Mouse (Mus musculus): ENCODE results near the gene Tax1bp3. TPM values are rescaled to one million over a fixed set of nuclear protein-coding genes. Genes with fewer than 3 reads are reported as not detected.

Tax1bp3 gene
- total RNA-seq (2021): 10 to 100 TPM; 74.0 to 82.4 TPM
- long read RNA-seq, experiment 1, transcript Tax1bp3-201 (4 exons, 1,523 nt): major isoform, 83 of 89 reads
- long read RNA-seq, experiment 1, partial matches to known transcripts: 3 of 89 reads
- long read RNA-seq, experiment 1, other reads (novel, unspliced or antisense): 3 of 89 reads
- long read RNA-seq, experiment 2, transcript Tax1bp3-201 (4 exons, 1,523 nt): major isoform, 88 of 94 reads
- long read RNA-seq, experiment 2, partial matches to known transcripts: 1 of 94 reads
- long read RNA-seq, experiment 2, other reads (novel, unspliced or antisense): 5 of 94 reads

DNA sequence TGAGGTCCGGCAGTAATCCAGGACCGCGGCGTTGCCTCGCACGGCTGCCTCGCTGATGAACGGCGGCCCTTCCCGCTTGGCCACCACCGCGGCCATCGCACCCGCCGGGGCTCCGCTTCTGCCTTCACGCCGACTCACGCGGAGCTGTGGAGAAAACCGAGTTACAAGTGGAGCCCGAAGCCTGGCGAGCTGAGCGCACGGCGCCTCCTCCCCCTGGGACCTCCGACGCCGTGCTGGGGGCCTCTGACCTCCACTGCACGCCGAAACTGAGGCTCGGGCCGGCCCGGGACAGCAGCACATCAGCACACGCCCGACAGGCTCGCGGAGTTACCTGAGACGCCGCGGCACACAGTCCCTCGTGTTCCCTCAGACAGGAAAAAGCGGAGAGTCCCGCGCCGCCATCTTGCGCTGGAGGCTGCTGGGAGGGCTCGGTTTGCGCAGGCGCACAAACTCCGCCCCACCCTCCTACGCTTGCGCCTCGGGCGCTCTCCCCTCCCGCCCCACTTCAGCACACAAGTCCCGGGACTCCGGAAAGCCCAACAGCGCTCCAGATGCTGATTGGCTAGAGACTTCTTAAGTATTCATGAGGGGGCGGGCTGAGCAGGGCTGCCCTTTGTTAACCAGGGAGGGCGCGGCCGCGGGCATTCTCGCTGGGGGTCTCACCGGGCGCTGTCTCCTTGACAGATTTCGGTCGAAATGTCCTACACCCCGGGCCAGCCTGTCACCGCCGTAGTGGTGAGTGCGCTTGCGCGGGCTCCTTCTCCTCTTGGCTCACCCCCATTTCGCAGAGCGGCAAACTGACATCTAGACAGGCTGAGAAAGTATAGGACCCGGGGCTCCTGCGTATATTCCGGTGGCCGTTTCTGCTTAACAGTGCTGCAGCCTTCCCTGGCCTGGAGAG is at the start of gene Tax1bp3, which contains the start of gene Emc6:
Gene Tax1bp3, plus strand, starts transcription at position 476 of the 901 bp plus-strand sequence.
Gene Emc6, minus strand, starts transcription at position 430 of the 901 bp plus-strand sequence.
- peak; percentile 92 to 95 for DNase-seq (ENCODE audit: low spot score in 2 of 2)

DNA sequence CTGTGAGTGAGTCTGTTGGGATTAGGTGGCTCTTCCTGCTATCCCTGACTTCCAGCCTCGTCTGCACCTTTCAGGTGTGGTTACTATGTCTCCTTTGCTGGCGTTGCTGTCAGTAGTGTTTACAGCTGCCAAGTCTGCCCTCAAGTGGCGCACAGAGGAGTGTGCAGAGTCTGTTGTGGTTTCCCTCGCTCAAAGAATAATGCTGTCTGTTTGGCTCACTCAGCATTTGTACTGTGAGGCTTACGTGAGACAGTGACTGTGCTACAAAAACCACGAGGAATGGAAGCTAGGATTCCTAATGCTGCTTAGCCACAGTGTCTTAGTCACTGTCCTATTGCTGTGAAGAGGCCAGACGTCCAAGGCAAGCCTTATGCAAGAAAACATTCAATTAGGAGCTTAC is 45.9 kb upstream of the Tax1bp3 start:
- DNase-seq (ENCODE audit: low spot score in 2 of 2): no peak

GRCm38 (mm10) chr11:73132999-73133398 is 43.9 kb upstream of the Tax1bp3 start:
- DNase-seq (ENCODE audit: low spot score in 2 of 2): no peak

- DNase-seq (ENCODE audit: low spot score in 2 of 2): no peak
Observed at GRCm38 (mm10) chr11:73134222-73134621, 42.7 kb upstream of the Tax1bp3 start.

GRCm38 (mm10) chr11:73136587-73136986 is 40.3 kb upstream of the Tax1bp3 start:
- DNase-seq (ENCODE audit: low spot score in 2 of 2): no peak

DNA sequence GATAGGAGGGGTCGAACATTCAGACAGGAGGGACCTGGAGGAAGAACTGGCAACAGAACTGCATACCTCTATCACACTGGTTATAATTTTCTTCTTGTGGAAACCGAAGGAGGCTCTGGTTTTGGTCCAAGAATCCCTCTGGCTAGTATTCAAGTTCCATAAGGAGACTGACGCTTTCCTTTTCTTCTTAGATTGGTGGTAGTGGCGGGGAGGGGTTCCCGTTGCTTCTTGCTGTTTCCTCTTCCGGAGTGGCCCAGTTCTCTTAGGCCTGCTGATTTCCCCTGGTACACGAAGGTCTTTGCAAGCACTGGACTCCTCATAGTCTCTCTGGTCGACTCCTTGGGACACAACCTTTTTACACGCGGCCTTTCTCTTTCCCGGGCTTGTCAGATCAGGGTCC is 39.8 kb upstream of the Tax1bp3 start:
- DNase-seq (ENCODE audit: low spot score in 2 of 2): no peak

GRCm38 (mm10) chr11:73137591-73138501 is 39.0 kb upstream of the Tax1bp3 start, which contains the start of gene Haspin:
Gene Haspin, minus strand, starts transcription at chr11:73138294.
- peak; percentile 87 to 92 for DNase-seq (ENCODE audit: low spot score in 2 of 2)

GRCm38 (mm10) chr11:73144261-73144681 is 32.6 kb upstream of the Tax1bp3 start:
- DNase-seq (ENCODE audit: low spot score in 2 of 2): no peak

DNA sequence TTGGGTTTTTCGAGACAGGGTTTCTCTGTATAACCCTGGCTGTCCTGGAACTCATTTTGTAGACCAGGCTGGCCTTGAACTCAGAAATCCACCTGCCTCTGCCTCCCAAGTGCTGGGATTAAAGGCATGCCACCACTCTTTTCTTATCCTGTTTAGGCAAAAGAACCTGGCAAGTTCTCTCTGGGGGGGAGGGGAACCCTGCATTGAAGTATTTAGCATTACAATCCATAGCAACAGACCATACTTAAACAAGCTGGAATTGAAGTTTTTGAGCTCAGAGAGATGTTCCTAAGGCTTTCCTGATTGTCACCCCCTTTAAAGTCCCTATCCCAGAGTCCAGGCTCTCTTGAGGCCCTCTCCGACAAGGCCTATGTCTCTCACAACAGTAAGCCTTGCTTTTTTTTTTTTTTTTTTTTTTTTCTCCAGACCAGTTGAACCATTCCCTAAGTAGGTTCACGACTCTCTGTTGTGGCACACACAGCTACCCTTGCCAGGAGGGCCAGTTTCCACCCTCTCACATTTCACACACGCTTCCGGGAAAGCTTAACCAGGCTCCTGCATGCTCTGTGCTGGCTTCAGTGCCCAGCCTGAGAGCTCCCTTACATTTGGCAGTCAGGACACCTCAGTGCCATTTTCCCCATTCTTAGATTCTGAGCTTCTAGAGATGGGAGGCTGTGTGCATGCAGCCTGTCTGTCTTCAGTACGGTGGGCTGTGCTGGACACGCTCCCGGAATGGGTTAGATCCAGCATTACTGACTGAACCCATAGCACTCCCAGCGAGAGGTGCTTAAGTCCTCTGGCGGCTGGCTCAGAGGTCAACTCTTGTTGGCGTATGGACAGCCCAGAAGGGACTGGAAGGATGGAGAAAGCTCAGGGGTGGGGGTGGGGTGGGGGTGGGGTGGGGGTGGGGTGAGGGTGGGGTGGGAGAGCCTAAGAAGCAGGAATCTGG is 30.6 kb upstream of the Tax1bp3 start:
- DNase-seq (ENCODE audit: low spot score in 2 of 2): no peak

- no peak for DNase-seq (ENCODE audit: low spot score in 2 of 2)
Observed at GRCm38 (mm10) chr11:73146975-73147365, 29.9 kb upstream of the Tax1bp3 start.

DNA sequence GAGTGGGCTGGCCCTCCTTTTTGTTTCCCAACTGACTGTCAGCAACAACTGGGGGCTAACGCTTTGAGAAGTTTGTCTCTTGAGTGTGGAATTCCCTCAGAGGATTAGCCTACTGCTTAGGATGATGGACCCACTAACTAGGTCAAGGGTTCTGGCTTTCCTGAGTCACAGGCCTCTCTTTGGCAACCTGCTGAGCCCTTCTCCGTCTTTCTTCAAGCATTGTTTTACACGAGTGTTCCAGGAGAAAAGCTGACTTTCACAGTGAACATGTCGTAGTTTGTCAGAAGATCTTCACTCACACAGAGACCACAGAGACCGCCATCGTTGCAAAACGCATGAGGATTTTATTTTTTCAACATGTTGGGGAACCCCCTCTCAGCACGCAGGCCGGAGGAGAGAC is 28.7 kb upstream of the Tax1bp3 start:
- no peak for DNase-seq (ENCODE audit: low spot score in 2 of 2)

GRCm38 (mm10) chr11:73155071-73155470 is 21.8 kb upstream of the Tax1bp3 start:
- DNase-seq (ENCODE audit: low spot score in 2 of 2): no peak

GRCm38 (mm10) chr11:73159957-73160810 is 16.7 kb upstream of the Tax1bp3 start, which contains the start of gene P2rx5:
Gene P2rx5, plus strand, starts transcription at chr11:73160421.
- DNase-seq (ENCODE audit: low spot score in 2 of 2): no peak

GRCm38 (mm10) chr11:73160811-73161200 is 16.1 kb upstream of the Tax1bp3 start:
- DNase-seq (ENCODE audit: low spot score in 2 of 2): no peak

GRCm38 (mm10) chr11:73161616-73162015 is 15.3 kb upstream of the Tax1bp3 start:
- no peak for DNase-seq (ENCODE audit: low spot score in 2 of 2)

DNA sequence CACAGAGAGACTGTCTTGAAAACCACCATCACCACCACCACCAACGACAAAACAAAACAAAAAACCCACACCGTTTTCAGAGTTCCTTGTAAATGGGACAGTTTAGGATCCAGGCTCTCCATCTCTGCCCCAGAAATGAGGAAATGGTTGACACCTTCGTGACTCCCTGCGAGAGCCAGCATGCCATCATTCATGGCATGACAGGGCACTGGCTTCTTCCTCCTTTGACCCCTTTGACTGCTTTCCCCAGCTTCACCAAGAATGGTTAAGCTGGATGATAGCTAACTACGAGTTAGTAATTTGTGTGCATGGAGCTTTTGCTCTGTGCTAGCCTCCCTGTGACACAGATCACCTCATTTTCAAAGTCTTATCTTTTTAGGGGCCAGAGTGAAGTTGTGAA is 14.6 kb upstream of the Tax1bp3 start:
- no peak for DNase-seq (ENCODE audit: low spot score in 2 of 2)

- DNase-seq (ENCODE audit: low spot score in 2 of 2): no peak
Observed at GRCm38 (mm10) chr11:73168071-73168470, 8.8 kb upstream of the Tax1bp3 start.

- DNase-seq (ENCODE audit: low spot score in 2 of 2): no peak
Observed at GRCm38 (mm10) chr11:73168576-73168975, 8.3 kb upstream of the Tax1bp3 start.

- no peak for DNase-seq (ENCODE audit: low spot score in 2 of 2)
Observed at GRCm38 (mm10) chr11:73169231-73169630, 7.7 kb upstream of the Tax1bp3 start.
